Mouse (Mus musculus): ENCODE data around the gene Tbx15. TPM values are rescaled to one million over a fixed set of nuclear protein-coding genes. Genes with fewer than 3 reads are reported as not detected.

Tbx15 gene
- total RNA-seq, 2 experiments from 2014 or later: 0.80 to 0.91 TPM

- DNase-seq (ENCODE audit: low spot score in 2 of 2): no peak
Observed at GRCm38 (mm10) chr3:99340021-99340420, 99.8 kb downstream of the Tbx15 start.

- DNase-seq (ENCODE audit: low spot score in 2 of 2): no peak
Observed at GRCm38 (mm10) chr3:99379616-99380250, 139.6 kb downstream of the Tbx15 start.

- no peak for DNase-seq (ENCODE audit: low spot score in 2 of 2)
Observed at GRCm38 (mm10) chr3:99387127-99387526, 146.9 kb downstream of the Tbx15 start.

Small RNA genes lying within 50 kb of the gene (microRNA-seq; reads per million reads assigned to microRNA genes)
- gene Mir6481: 0 reads per million in 2 experiments

Other genes starting within 250 kb of the Tbx15 start
- 10 to 100 TPM in 1 of 2 experiments, 1 to 10 TPM in 1; 9.1 to 10.1 TPM for gene Wars2, start 99.3 kb upstream of the Tbx15 start, total RNA-seq (2021)